Mouse (Mus musculus): ENCODE measurements around the gene Pycard. TPM values are rescaled to one million over a fixed set of nuclear protein-coding genes. Genes with fewer than 3 reads are reported as not detected.

Gene Pycard
- total and polyA plus RNA-seq, 3 experiments = 5.1 to 52.5 (median 8.1) TPM

GRCm38 (mm10) chr7:128004487-128005362 is 11.1 kb upstream of the Pycard start:
- Histone ChIP-seq H3K36me3 (replicated peaks in 1 of 2; ENCODE audit: control insufficient read depth in 1 of 2, insufficient read depth in 1 of 2, low read length in 1 of 2) (no peaks in the 10 kb centered on the region), H3K79me2 (replicated peaks; ENCODE audit: control insufficient read depth, extremely low read depth, insufficient read depth, poor library complexity, severe bottlenecking) (no peaks in the 10 kb centered on the region), H3K9ac (ENCODE audit: insufficient read depth, low read depth) (no peak overlapping the region), H3K4me2 (ENCODE audit: insufficient read depth, low read depth, poor library complexity, severe bottlenecking) (no peak overlapping the region), H3K27me3 (replicated peaks) (no peaks in the 10 kb centered on the region), H3K4me3 (replicated peaks in 1 of 3; ENCODE audit: low read depth in 2 of 3, low read length in 2 of 3, poor library complexity in 1 of 3) (no peak overlapping the region), H3K9me3 (replicated peaks; ENCODE audit: low read length) (peaks cover 4% of the 10 kb centered on the region), H3K4me1 (ENCODE audit: control insufficient read depth in 1 of 2, insufficient read depth in 2 of 2) (peaks cover 0 to 5% of the 10 kb centered on the region in 2 experiments; a peak in 2 of 4 replicates), H3K27ac (ENCODE audit: insufficient read depth, low read depth) (no peak overlapping the region)
- dilution Hi-C loops (cut with MboI; ENCODE audit: extremely low pct_ligation_motif_present, extremely low pct_unique_long_range_greater_than_20kb, low sequenced_read_pairs) (no loop called here), in situ Hi-C loops (cut with MboI; ENCODE audit: low pct_ligation_motif_present, low pct_unique_long_range_greater_than_20kb, low sequenced_read_pairs) (no loop called here)
- TF ChIP-seq HCFC1 (IDR thresholded peaks at IDR 0.05; ENCODE audit: low read depth, low read length) = no peak
- no peak for DNase-seq (ENCODE audit: extremely low read depth)

- Histone ChIP-seq H3K27ac (ENCODE audit: insufficient read depth, low read depth) (no peak overlapping the region), H3K27me3 (replicated peaks) (no peaks in the 10 kb centered on the region), H3K4me1 (ENCODE audit: control insufficient read depth in 1 of 2, insufficient read depth in 2 of 2) (peaks cover 0 to 5% of the 10 kb centered on the region in 2 experiments; a peak in 2 of 4 replicates), H3K9me3 (replicated peaks; ENCODE audit: low read length) (peaks cover 4% of the 10 kb centered on the region), H3K36me3 (replicated peaks in 1 of 2; ENCODE audit: control insufficient read depth in 1 of 2, insufficient read depth in 1 of 2, low read length in 1 of 2) (no peaks in the 10 kb centered on the region), H3K79me2 (replicated peaks; ENCODE audit: control insufficient read depth, extremely low read depth, insufficient read depth, poor library complexity, severe bottlenecking) (no peaks in the 10 kb centered on the region), H3K9ac (ENCODE audit: insufficient read depth, low read depth) (no peak overlapping the region), H3K4me2 (ENCODE audit: insufficient read depth, low read depth, poor library complexity, severe bottlenecking) (no peak overlapping the region), H3K4me3 (replicated peaks in 1 of 3; ENCODE audit: low read depth in 2 of 3, low read length in 2 of 3, poor library complexity in 1 of 3) (no peak overlapping the region)
- TF ChIP-seq UBTF (IDR thresholded peaks at IDR 0.05; ENCODE audit: low read depth, low read length) (no peak), POLR2A (IDR thresholded peaks at IDR 0.05; ENCODE audit: low read depth, low read length) (no peak), HCFC1 (IDR thresholded peaks at IDR 0.05; ENCODE audit: low read depth, low read length) (no peak), ZNF384 (IDR thresholded peaks at IDR 0.05; ENCODE audit: low read depth, low read length) (no peak), MAZ (IDR thresholded peaks at IDR 0.05; ENCODE audit: low read depth, low read length) (no peak), CTCF (conservative IDR thresholded peaks at IDR 0.05 in 1 of 2, IDR thresholded peaks at IDR 0.05 in 1 of 2; ENCODE audit: low read depth in 2 of 2, low read length in 2 of 2) (no peak), RCOR1 (conservative IDR thresholded peaks at IDR 0.05; ENCODE audit: low read depth, low read length) (no peak), E2F4 (IDR thresholded peaks at IDR 0.05; ENCODE audit: insufficient replicate concordance, low read depth, low read length) (no peak), CHD2 (IDR thresholded peaks at IDR 0.05; ENCODE audit: low read length) (no peak), PAX5 (IDR thresholded peaks at IDR 0.05; ENCODE audit: low read length) (no peak), MXI1 (IDR thresholded peaks at IDR 0.05; ENCODE audit: low read depth, low read length) (no peak), NRF1 (IDR thresholded peaks at IDR 0.05; ENCODE audit: low read depth, low read length) (no peak), GABPA (IDR thresholded peaks at IDR 0.05; ENCODE audit: insufficient replicate concordance, low read depth, low read length) (no peak), JUND (conservative IDR thresholded peaks at IDR 0.05; ENCODE audit: low read depth, low read length) (no peak), USF1 (IDR thresholded peaks at IDR 0.05; ENCODE audit: low read depth, low read length) (no peak), ZMIZ1 (IDR thresholded peaks at IDR 0.05; ENCODE audit: low read depth, low read length) (no peak), MEF2A (IDR thresholded peaks at IDR 0.05; ENCODE audit: borderline replicate concordance, low read depth, low read length) (no peak)
- dilution Hi-C loops (cut with MboI; ENCODE audit: extremely low pct_ligation_motif_present, extremely low pct_unique_long_range_greater_than_20kb, low sequenced_read_pairs) (no loop called here), in situ Hi-C loops (cut with MboI; ENCODE audit: low pct_ligation_motif_present, low pct_unique_long_range_greater_than_20kb, low sequenced_read_pairs) (no loop called here)
- no peak for DNase-seq (ENCODE audit: extremely low read depth)
Measured at GRCm38 (mm10) chr7:128004150-128004486, 10.5 kb upstream of the Pycard start.

Measured in CH12.LX (cell line).